Mouse (Mus musculus) midbrain, postnatal 0 days (tissue): ENCODE data around the gene Zfp771. TPM values are rescaled to one million over a fixed set of nuclear protein-coding genes. Genes with fewer than 3 reads are reported as not detected.

ENCODE experiments used
- ATAC-seq: fragments of 200-750 bp; cut with Nextera tagmentation; 2 replicates; pipeline ENCODE4 v1.8.0; 2017; ENCODE audit warnings: moderate number of reproducible peaks, mild to moderate bottlenecking, moderate TSS enrichment, moderate library complexity; ENCODE audit not compliant: low FRiP score
- DNase-seq: peaks from one replicate; pipeline ENCODE4 v3.0.0-alpha.2; 2015; ENCODE audit warnings: low spot score
- H3K27ac ChIP-seq: fragments of 300-500 bp; sonication (generic); 2 replicates; pipeline ENCODE4 v1.5.1; 2014; ENCODE audit warnings: low read depth, mild to moderate bottlenecking, low read length, mixed read lengths
- H3K27me3 ChIP-seq: fragments of 300-500 bp; sonication (generic); 2 replicates; pipeline ENCODE4 v1.6.1; 2014; ENCODE audit warnings: low read length, control low read depth, mixed read lengths; ENCODE audit not compliant: insufficient read depth
- H3K36me3 ChIP-seq: fragments of 300-500 bp; sonication (generic); 2 replicates; pipeline ENCODE4 v1.6.1; 2014; ENCODE audit warnings: low read length, control low read depth, mixed read lengths; ENCODE audit not compliant: insufficient read depth
- H3K4me1 ChIP-seq: fragments of 300-500 bp; sonication (generic); 2 replicates; pipeline ENCODE4 v1.6.1; 2014; ENCODE audit warnings: mild to moderate bottlenecking, control low read depth, antibody characterized with exemption, low read length, mixed read lengths; ENCODE audit not compliant: insufficient read depth
- H3K4me2 ChIP-seq: fragments of 300-500 bp; sonication (generic); 2 replicates; pipeline ENCODE4 v1.6.1; 2014; ENCODE audit warnings: low read depth, mild to moderate bottlenecking, low read length, mixed read lengths; ENCODE audit not compliant: poor library complexity, severe bottlenecking
- H3K4me3 ChIP-seq: fragments of 300-500 bp; sonication (generic); 2 replicates; pipeline ENCODE4 v1.5.1; 2014; ENCODE audit warnings: low read depth, mild to moderate bottlenecking, low read length, moderate library complexity
- H3K9ac ChIP-seq: fragments of 300-500 bp; sonication (generic); replicated peaks from 2 replicates; pipeline ENCODE4 v1.6.1; 2014; ENCODE audit warnings: mild to moderate bottlenecking, low read length, moderate library complexity, mixed read lengths; ENCODE audit not compliant: poor library complexity, severe bottlenecking
- H3K9me3 ChIP-seq: fragments of 300-500 bp; sonication (generic); 2 replicates; pipeline ENCODE4 v1.6.1; 2016; ENCODE audit warnings: low read length, control low read depth
- CTCF ChIP-seq: IDR thresholded peaks from 2 replicates; pipeline ENCODE4 v1.5.1; 2016; ENCODE audit warnings: antibody characterized with exemption, mild to moderate bottlenecking
- WGBS: fragments of 180-500 bp; shearing (Covaris S2); extraction: QIAGEN DNeasy Blood & Tissue Kit; methylation state at CpG from one replicate; pipeline ENCODE4 v1.1.7; 2014; 5-methylcytosine and 5-hydroxymethylcytosine counted together
- polyA plus RNA-seq: library from polyadenylated mRNA; unstranded; fragments of >200 nt; fragmentation: Nextera tagmentation; extraction: Ambion mirVana; gene quantifications from 2 replicates; pipeline ENCODE4 v1.2.1, GENCODE M21; 2015
- total RNA-seq: library from RNA; depleted of rRNA; stranded (reverse); fragments of >200 nt; gene quantifications from 2 replicates; pipeline ENCODE4 v1.2.3, GENCODE M21; 2014; rRNA removed

Zfp771 gene
- total RNA-seq (76.8 and 94.5 TPM in 2 replicates), polyA plus RNA-seq (80.2 and 83.8 TPM in 2 replicates)

- Histone ChIP-seq H3K27ac (peak within 1 kb of the TSS; percentile 80), H3K4me2 (peak within 1 kb of the TSS; percentile 86), H3K9me3 (no peaks in the 10 kb centered on the region), H3K9ac (peak within 1 kb of the TSS; percentile 93), H3K27me3 (no peaks in the 10 kb centered on the region), H3K4me3 (peak within 1 kb of the TSS; percentile 92), H3K4me1 (peaks cover 6% of the 10 kb centered on the region), H3K36me3 (no peaks in the 10 kb centered on the region)
- TF ChIP-seq CTCF = peak; percentile 32
- WGBS = 1% methylated on average over 51 of the region's 56 CpGs
- DNase-seq = peak; percentile 97
- peak; percentile 94 for ATAC-seq
These were observed at the start of gene Zfp771 for GRCm38 (mm10) chr7:127243870-127244657. Gene Zfp771, plus strand, starts transcription at chr7:127244274.

DNA sequence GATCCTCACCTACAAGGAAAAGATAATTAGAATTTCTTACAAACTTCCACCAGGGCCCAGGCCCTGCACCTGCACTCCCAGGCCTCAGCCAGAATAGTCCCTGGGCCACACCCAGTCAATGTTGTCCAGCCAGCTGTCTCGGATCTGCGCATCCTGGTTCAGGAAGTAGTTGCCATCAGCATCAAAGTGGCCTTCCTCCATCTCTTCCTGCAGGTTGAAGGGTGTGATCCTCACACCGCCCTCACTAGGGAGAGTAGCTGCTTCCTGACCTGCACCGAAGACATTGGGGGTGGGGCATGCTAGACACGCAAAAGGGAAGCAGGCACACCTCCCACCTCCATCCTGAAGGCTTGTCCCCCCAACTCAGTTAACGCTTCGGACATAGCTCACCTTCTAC is 49.4 kb upstream of the Zfp771 start:
- Histone ChIP-seq H3K36me3 (peaks cover 40% of the 10 kb centered on the region), H3K9ac (peak overlapping the region; percentile 74; the same call in 1 of the 2 replicates), H3K9me3 (no peaks in the 10 kb centered on the region), H3K4me3 (peak overlapping the region; percentile 66), H3K4me2 (peak overlapping the region; percentile 75), H3K4me1 (peaks cover 7% of the 10 kb centered on the region), H3K27me3 (no peaks in the 10 kb centered on the region), H3K27ac (peak overlapping the region; percentile 93; the same call in 1 of the 2 replicates)
- no peak for TF ChIP-seq CTCF
- DNase-seq (no peak), ATAC-seq (no peak)
- WGBS = 93% methylated on average over 7 of the region's 7 CpGs

- Histone ChIP-seq H3K9ac (peak within 1 kb of the TSS; percentile 74), H3K4me2 (peak within 1 kb of the TSS; percentile 75)
These were observed 48.4 kb upstream of the Zfp771 start, which contains the start of gene Cd2bp2 for GRCm38 (mm10) chr7:127195544-127196295. Gene Cd2bp2, minus strand, starts transcription at chr7:127196050.

GRCm38 (mm10) chr7:127196484-127196883 is 47.6 kb upstream of the Zfp771 start:
- Histone ChIP-seq H3K27ac (peak overlapping the region; percentile 66), H3K4me3 (peak overlapping the region; percentile 66), H3K4me2 (peak overlapping the region; percentile 65), H3K4me1 (peaks cover 7% of the 10 kb centered on the region), H3K27me3 (no peaks in the 10 kb centered on the region), H3K36me3 (peaks cover 47% of the 10 kb centered on the region), H3K9ac (peak overlapping the region; percentile 62), H3K9me3 (no peaks in the 10 kb centered on the region)
- WGBS = 55% methylated on average over 11 of the region's 11 CpGs
- ATAC-seq (no peak), DNase-seq (no peak)
- no peak for TF ChIP-seq CTCF

More at GRCm38 (mm10) chr7:127195544-127196295, 48.4 kb upstream of the Zfp771 start, which contains the start of gene Cd2bp2:
- H3K36me3 ChIP-seq = peaks cover 50% of the 10 kb centered on the region
- peaks cover 7% of the 10 kb centered on the region for H3K4me1 ChIP-seq
- ATAC-seq (peak; percentile 97), DNase-seq (peak; percentile 99)
- under 1% methylated on average over 51 of the region's 51 CpGs for WGBS
- TF ChIP-seq CTCF = peak; percentile 63
- H3K9me3 ChIP-seq = no peaks in the 10 kb centered on the region
- no peaks in the 10 kb centered on the region for H3K27me3 ChIP-seq
- peak within 1 kb of the TSS; percentile 66 for H3K4me3 ChIP-seq
- peak within 1 kb of the TSS; percentile 93 for H3K27ac ChIP-seq

GRCm38 (mm10) chr7:127206606-127207005 is 37.5 kb upstream of the Zfp771 start:
- DNase-seq (no peak), ATAC-seq (no peak)
- Histone ChIP-seq H3K27me3 (no peaks in the 10 kb centered on the region), H3K4me2 (peak overlapping the region; percentile 99), H3K4me1 (peaks cover 6% of the 10 kb centered on the region), H3K4me3 (peak overlapping the region; percentile 56), H3K9ac (peak overlapping the region; percentile 63), H3K27ac (no peak overlapping the region), H3K9me3 (no peaks in the 10 kb centered on the region), H3K36me3 (peaks cover 17% of the 10 kb centered on the region)
- WGBS = 60% methylated on average over 2 of the region's 2 CpGs
- TF ChIP-seq CTCF = no peak
